Mouse (Mus musculus) hindbrain, embryonic 10.5 days (tissue): Measurements from ENCODE around the gene Piezo1. TPM values are rescaled to one million over a fixed set of nuclear protein-coding genes. Genes with fewer than 3 reads are reported as not detected.
A peak's percentile ranks its signal among the peaks of the same experiment; 100 is the strongest.

ENCODE experiments used
- DNase-seq: peaks from one replicate; pipeline ENCODE4 v3.0.0-alpha.2; 2017; ENCODE audit warnings: low spot score
- H3K27ac ChIP-seq: fragments of 300-500 bp; sonication (generic); 2 replicates; pipeline ENCODE4 v1.5.1; 2016; ENCODE audit warnings: mild to moderate bottlenecking, moderate library complexity
- H3K27me3 ChIP-seq: fragments of 300-500 bp; sonication (generic); 2 replicates; pipeline ENCODE4 v1.6.1; 2016; ENCODE audit warnings: mild to moderate bottlenecking; ENCODE audit not compliant: poor library complexity, insufficient read depth, severe bottlenecking
- H3K36me3 ChIP-seq: fragments of 300-500 bp; sonication (generic); 2 replicates; pipeline ENCODE4 v1.6.1; 2016; ENCODE audit warnings: mild to moderate bottlenecking, moderate library complexity
- H3K4me1 ChIP-seq: fragments of 300-500 bp; sonication (generic); replicated peaks from 2 replicates; pipeline ENCODE4 v1.6.1; 2016; ENCODE audit warnings: mild to moderate bottlenecking
- H3K4me3 ChIP-seq: fragments of 300-500 bp; sonication (generic); 2 replicates; pipeline ENCODE4 v1.5.1; 2016; ENCODE audit warnings: mild to moderate bottlenecking, moderate library complexity
- H3K9me3 ChIP-seq: fragments of 300-500 bp; sonication (generic); 2 replicates; pipeline ENCODE4 v1.6.1; 2016; ENCODE audit warnings: mild to moderate bottlenecking, moderate library complexity
- WGBS: fragments of 180-500 bp; shearing (Covaris S2); methylation state at CpG from one replicate; pipeline ENCODE4 v1.1.7; 2016; 5-methylcytosine and 5-hydroxymethylcytosine counted together
- polyA plus RNA-seq: library from polyadenylated mRNA; unstranded; fragments of >200 nt; fragmentation: Nextera tagmentation; extraction: Ambion mirVana; gene quantifications from 2 replicates; pipeline ENCODE4 v1.2.1, GENCODE M21; 2016

Gene Piezo1
- polyA plus RNA-seq, 1 experiment from 2014 or later: 6.5 TPM

- 0 out of 2 replicates have a peak overlapping the region, but pooled peaks have one; percentile 65 for H3K4me3 ChIP-seq
- 90% methylated on average over 3 of the region's 3 CpGs for WGBS
Observed at GRCm38 (mm10) chr8:122548891-122549439, 2.2 kb downstream of the Piezo1 start.

GRCm38 (mm10) chr8:122548331-122548730, 2.8 kb downstream of the Piezo1 start:
- H3K4me3 ChIP-seq: 0 out of 2 replicates have a peak overlapping the region, but pooled peaks have one; percentile 11

More at GRCm38 (mm10) chr8:122548891-122549439, 2.2 kb downstream of the Piezo1 start:
- H3K9me3 ChIP-seq: no peaks in the 10 kb centered on the region
- no peak for DNase-seq
- H3K27me3 ChIP-seq: peaks cover 38% of the 10 kb centered on the region
- peaks cover 52% of the 10 kb centered on the region for H3K4me1 ChIP-seq
- H3K36me3 ChIP-seq: no peaks in the 10 kb centered on the region
- H3K27ac ChIP-seq: no peak overlapping the region

DNA sequence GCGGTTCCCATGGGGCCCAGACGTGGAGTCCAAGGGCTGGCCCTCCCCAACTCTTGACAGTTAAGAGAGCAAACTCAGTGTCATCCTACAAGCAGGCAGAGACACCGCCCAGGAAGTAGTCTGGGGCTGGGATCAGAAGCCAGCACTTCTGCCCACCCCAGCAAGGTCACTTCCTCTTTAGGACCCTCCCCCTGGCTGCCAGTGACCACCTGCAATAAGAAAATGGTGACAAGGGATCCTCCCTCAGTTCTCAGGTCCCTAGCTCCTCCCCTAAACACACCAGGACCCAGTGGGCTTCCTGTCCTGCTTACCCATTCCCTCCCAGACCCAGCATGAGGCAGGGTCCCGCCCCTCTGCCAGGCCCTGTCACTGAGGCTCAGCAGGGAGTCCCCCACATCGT, 3.3 kb downstream of the Piezo1 start:
- Histone ChIP-seq H3K36me3 (0 out of 2 replicates have a peak, but pooled peaks cover 7% of the 10 kb centered on the region), H3K27ac (peak overlapping the region; percentile 66), H3K9me3 (no peaks in the 10 kb centered on the region), H3K4me3 (0 out of 2 replicates have a peak overlapping the region, but pooled peaks have one; percentile 11), H3K27me3 (peaks cover 38% of the 10 kb centered on the region), H3K4me1 (peaks cover 53% of the 10 kb centered on the region)
- 33% methylated on average over 5 of the region's 5 CpGs for WGBS
- DNase-seq: no peak

More at GRCm38 (mm10) chr8:122548331-122548730, 2.8 kb downstream of the Piezo1 start:
- H3K4me1 ChIP-seq: peaks cover 52% of the 10 kb centered on the region
- H3K27ac ChIP-seq: no peak overlapping the region
- 0 out of 2 replicates have a peak, but pooled peaks cover 2% of the 10 kb centered on the region for H3K36me3 ChIP-seq
- peaks cover 38% of the 10 kb centered on the region for H3K27me3 ChIP-seq
- WGBS: 74% methylated on average over 13 of the region's 13 CpGs
- DNase-seq: no peak
- no peaks in the 10 kb centered on the region for H3K9me3 ChIP-seq

- peaks cover 36% of the 10 kb centered on the region for H3K27me3 ChIP-seq
- no peaks in the 10 kb centered on the region for H3K9me3 ChIP-seq
- DNase-seq: no peak
- H3K36me3 ChIP-seq: 0 out of 2 replicates have a peak, but pooled peaks cover 10% of the 10 kb centered on the region
- H3K27ac ChIP-seq: peak overlapping the region; percentile 66
- peaks cover 56% of the 10 kb centered on the region for H3K4me1 ChIP-seq
- WGBS: 69% methylated on average over 24 of the region's 24 CpGs
- peak overlapping the region; percentile 10; the same call in 1 of the 2 replicates for H3K4me3 ChIP-seq
Observed at GRCm38 (mm10) chr8:122546811-122547453, 4.2 kb downstream of the Piezo1 start.

- no peak for DNase-seq
- H3K4me1 ChIP-seq: peaks cover 56% of the 10 kb centered on the region
- WGBS: 87% methylated on average over 6 of the region's 7 CpGs
- H3K9me3 ChIP-seq: no peaks in the 10 kb centered on the region
- no peak overlapping the region for H3K4me3 ChIP-seq
- peak overlapping the region; percentile 66 for H3K27ac ChIP-seq
- 0 out of 2 replicates have a peak, but pooled peaks cover 10% of the 10 kb centered on the region for H3K36me3 ChIP-seq
- H3K27me3 ChIP-seq: peaks cover 29% of the 10 kb centered on the region
Observed at GRCm38 (mm10) chr8:122546066-122546755, 4.9 kb downstream of the Piezo1 start.

DNA sequence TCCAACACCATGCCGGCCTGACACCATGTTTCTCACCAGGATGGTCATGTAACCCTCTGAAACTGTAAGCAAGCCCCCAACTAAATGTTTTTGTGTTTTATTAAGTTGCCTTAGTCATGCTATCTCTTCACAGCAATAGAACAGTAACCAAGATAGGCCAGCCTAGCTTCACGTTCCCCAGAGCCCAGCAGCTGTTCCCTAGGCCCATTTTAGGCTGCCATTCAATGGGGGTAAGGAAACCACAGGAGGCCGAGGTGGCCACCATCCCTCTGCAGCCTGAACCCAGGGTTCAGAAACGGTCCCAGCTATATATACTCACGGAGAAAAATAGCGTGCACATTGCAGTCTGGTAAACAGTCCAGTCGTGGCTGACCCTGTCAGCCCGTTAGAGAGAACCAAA, 7.0 kb downstream of the Piezo1 start:
- WGBS: 91% methylated on average over 8 of the region's 8 CpGs
- no peak for DNase-seq
- H3K4me1 ChIP-seq: peaks cover 42% of the 10 kb centered on the region

DNA sequence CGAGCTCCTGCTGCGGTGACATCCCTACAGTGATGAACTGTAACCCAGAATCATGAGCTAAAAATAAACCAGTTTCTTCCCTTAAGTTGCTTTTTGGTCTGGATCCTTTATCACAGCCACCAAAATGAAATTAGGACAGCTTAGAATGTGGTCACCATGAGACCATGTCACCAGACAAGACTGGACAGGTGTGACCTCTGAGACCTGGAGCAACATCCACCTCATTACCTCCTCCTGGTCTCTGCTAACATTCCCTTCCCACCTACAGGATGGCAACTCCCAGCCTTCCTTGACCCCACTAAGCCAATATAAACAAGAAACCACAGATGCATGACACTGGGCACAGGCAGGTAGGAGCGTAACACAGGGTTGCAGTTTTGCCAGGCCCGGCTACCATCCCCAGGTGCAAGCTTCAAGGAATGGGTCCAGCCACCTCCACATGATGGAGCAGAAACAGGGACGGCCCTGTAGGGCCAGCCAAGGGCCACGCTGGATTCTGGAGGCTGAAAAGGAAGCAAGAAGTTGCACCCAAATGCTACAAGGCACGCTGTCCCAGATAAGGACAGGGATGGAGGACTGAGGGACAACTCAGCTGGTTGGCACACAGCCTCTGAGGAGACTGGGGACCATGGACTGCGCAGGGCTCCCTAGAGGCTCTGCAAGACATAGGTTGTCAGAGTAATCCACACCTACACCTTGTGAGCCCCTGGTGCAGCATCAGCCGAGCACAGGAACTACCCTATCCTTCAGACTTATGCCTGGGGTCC, 12.6 kb downstream of the Piezo1 start:
- peak overlapping the region; percentile 41 for H3K27ac ChIP-seq
- 0 out of 2 replicates have a peak, but pooled peaks cover 9% of the 10 kb centered on the region for H3K36me3 ChIP-seq
- 87% methylated on average over 9 of the region's 9 CpGs for WGBS
- no peak overlapping the region for H3K4me3 ChIP-seq
- no peaks in the 10 kb centered on the region for H3K27me3 ChIP-seq
- H3K4me1 ChIP-seq: peaks cover 38% of the 10 kb centered on the region
- no peaks in the 10 kb centered on the region for H3K9me3 ChIP-seq
- DNase-seq: no peak

More for the DNA sequence above, 7.0 kb downstream of the Piezo1 start:
- Histone ChIP-seq H3K27ac (no peak overlapping the region), H3K27me3 (peaks cover 8% of the 10 kb centered on the region), H3K4me3 (no peak overlapping the region), H3K36me3 (0 out of 2 replicates have a peak, but pooled peaks cover 10% of the 10 kb centered on the region), H3K9me3 (no peaks in the 10 kb centered on the region)

DNA sequence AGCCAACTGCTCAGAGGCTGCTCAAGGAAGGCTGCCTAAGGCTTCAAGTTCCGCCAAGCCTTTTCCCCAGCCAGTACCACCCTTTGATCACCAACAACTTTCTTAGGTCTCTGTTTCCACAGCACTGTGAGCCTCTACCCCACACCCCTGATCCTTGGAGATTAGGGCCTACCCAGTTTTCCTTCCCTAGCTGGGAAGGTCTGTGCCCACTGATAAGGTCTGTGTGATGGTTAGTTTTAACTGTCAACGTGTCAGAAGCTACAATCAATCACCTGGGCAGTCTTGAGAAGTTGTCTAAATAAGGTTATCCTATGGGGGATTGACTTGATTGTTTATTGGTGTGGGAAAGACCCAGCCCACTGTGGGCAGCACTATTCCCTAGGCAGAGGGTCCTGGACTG, 13.3 kb downstream of the Piezo1 start:
- Histone ChIP-seq H3K4me1 (peaks cover 38% of the 10 kb centered on the region), H3K9me3 (no peaks in the 10 kb centered on the region), H3K27ac (no peak overlapping the region), H3K4me3 (no peak overlapping the region), H3K27me3 (no peaks in the 10 kb centered on the region), H3K36me3 (0 out of 2 replicates have a peak, but pooled peaks cover 2% of the 10 kb centered on the region)
- 89% methylated on average over 2 of the region's 2 CpGs for WGBS
- DNase-seq: no peak

DNA sequence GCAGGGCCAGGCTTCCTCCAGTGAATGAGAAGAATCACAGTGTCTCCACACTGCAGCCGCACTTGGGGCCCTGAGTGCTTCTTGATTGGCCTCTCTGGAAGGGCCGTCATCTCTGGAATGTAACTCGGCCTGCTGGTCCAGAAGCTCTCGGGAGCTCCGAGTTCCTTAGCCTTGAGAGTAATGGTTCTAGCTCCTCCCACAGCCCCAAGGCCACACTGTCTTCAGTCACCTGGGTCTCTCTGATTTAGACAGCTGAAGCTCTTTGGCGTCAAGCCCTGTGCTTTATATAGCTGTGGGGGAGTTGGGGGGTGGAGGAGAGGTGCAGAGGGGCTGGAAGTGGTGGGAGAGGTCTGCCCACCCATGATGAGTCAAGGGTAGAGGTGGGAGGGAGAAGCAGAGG, 14.1 kb downstream of the Piezo1 start:
- peak overlapping the region; percentile 53 for H3K27ac ChIP-seq
- WGBS: 70% methylated on average over 6 of the region's 6 CpGs
- H3K4me3 ChIP-seq: no peak overlapping the region

DNA sequence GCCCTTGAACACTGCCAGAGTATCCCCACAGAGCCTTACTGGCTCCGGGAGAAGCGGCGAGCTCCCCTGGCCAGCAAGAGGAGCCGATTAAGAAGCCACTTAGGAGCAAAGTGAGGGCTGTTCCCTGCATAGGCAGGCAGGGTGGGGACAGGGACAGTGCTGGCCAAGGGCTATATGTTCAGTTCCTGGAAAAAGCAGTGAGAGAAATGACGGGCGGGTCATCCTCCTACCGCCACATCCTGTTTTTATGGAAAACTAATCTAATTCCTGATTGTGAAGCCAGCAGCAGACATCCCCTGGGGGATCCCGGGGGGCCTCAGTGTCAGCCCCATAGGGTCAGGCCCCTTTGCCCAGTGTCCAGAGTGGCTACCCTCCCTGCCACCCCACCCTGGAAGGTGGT, 19.8 kb downstream of the Piezo1 start:
- Histone ChIP-seq H3K27me3 (no peaks in the 10 kb centered on the region), H3K4me3 (no peak overlapping the region), H3K4me1 (peaks cover 39% of the 10 kb centered on the region), H3K27ac (peak overlapping the region; percentile 13; the same call in 1 of the 2 replicates), H3K9me3 (no peaks in the 10 kb centered on the region), H3K36me3 (no peaks in the 10 kb centered on the region)
- 88% methylated on average over 8 of the region's 8 CpGs for WGBS
- DNase-seq: no peak

More for the DNA sequence above, 14.1 kb downstream of the Piezo1 start:
- Histone ChIP-seq H3K36me3 (no peaks in the 10 kb centered on the region), H3K9me3 (no peaks in the 10 kb centered on the region), H3K27me3 (no peaks in the 10 kb centered on the region), H3K4me1 (peaks cover 37% of the 10 kb centered on the region)
- DNase-seq: no peak

GRCm38 (mm10) chr8:122529159-122529558, 22.0 kb downstream of the Piezo1 start:
- H3K27me3 ChIP-seq: peaks cover 5% of the 10 kb centered on the region; the same call in 1 of the 2 replicates
- no peaks in the 10 kb centered on the region for H3K36me3 ChIP-seq
- no peaks in the 10 kb centered on the region for H3K9me3 ChIP-seq
- no peak overlapping the region for H3K27ac ChIP-seq
- 89% methylated on average over 4 of the region's 4 CpGs for WGBS
- peaks cover 55% of the 10 kb centered on the region for H3K4me1 ChIP-seq
- DNase-seq: no peak
- H3K4me3 ChIP-seq: no peak overlapping the region

DNA sequence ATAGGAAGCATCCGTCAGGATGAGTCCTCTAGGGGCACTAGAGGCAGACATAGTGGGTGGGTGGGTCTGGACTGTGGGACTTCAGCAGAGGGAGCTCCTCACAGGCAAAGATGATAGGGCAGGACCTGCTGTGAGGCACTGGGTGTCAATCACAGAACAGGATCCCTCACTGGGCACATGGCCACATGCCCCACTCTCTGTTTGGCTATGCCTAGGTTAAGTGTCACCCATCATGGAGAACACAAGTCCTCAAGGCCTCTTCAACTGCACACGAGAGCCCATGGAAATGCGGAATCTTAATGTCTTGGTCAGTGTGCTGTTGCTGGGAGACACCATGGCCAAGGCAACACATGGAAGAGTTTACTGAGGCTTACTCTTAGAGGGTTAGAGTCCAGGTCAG, 23.2 kb downstream of the Piezo1 start:
- WGBS: 95% methylated on average over 3 of the region's 3 CpGs
- Histone ChIP-seq H3K4me1 (peaks cover 66% of the 10 kb centered on the region), H3K27me3 (peaks cover 8% of the 10 kb centered on the region; the same call in 1 of the 2 replicates), H3K9me3 (no peaks in the 10 kb centered on the region), H3K4me3 (no peak overlapping the region), H3K27ac (no peak overlapping the region), H3K36me3 (no peaks in the 10 kb centered on the region)
- no peak for DNase-seq
